Mouse (Mus musculus) embryo, embryonic 11 days (tissue): Measurements from ENCODE around the gene Espn.

Experiments used
- DNase-seq: peaks from one replicate; pipeline ENCODE4 v3.0.0-alpha.2; 2015

The Espn gene

DNA sequence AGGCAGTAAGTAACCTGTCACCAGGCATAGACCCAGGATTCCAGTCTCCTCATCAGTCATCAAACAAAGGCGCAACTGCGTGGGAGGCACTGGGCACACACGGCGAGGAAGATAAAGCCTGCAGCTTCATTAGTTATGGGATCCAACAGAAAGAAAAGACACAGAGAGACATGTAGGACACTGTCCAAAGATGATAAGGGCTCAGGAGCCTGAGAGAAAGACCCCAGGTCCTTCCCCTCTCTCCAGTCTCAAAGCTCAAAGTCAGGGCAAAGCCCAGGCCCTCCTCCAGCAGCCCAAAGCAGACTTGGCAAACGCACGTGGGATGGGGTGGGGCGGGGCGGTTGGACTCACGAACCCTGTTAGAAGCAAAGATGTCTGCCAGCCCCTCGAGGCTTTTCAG, 6.7 kb downstream of the Espn start:
- no peak for DNase-seq

DNA sequence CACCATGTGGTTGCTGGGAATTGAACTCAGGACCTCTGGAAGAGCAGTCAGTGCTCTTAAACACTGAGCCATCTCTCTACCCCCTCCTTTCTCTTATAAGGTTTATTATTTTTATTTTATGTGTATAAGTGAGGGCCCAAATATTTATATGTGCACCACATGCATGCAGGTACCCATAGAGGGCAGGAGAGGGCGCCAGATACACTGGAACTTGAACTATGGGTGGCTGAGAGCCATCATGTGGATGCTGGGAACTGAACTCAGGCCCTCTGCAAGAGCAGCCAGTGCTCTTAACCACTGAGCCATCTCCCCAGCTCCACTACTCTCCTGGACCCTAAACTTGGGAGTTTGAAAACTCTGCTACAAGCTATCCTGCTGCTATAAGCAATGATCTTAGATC, 8.5 kb downstream of the Espn start:
- DNase-seq, result no peak

DNA sequence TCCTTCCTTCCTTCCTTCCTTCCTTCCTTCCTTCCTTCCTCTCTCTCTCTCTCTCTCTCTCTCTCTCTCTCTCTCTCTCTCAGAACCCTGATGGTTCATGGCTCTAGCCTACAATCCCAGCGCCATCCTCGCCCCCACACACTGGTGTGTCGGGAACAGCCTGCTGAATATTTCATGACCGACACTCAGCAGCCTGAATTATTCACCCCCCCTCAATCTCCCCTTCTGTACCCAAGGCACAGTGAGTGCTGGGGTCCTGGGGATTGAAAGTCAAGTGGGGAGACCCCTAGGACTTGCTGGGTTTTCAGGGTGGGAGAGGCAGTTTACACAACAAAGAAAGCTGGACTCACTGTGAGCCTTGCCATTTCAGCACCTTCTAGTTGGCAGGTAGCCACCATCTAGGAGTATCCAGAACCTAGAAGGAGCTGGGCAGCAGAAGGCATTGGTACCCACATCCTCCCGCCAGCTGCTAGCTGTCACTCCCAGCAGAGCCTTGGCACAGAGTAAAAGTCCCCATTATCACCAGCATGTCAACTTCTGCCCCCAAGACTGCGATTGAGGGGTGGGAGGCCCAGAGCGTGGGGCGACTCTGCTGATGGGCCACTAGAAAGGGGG, 10.5 kb downstream of the Espn start:
- DNase-seq, result no peak

DNA sequence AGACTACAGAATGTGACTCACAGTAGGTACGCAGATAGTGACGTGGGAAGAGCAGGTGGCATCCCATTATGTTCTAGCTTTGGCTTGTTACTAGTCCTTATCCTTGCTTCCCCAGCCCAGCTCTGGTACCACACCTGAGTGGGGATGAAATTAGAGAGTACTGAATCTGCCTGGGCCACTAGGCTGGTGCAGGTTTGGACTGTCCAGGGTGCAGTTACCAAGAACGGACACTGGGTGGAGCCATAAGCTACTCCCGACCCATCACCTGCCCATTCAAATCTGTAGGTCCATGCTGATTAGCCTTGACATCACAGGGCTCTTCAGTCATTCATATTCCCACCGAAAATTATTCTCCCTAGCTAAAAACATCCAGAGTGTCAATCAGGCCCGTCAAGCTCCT, 11.7 kb downstream of the Espn start:
- peak; percentile 57 for DNase-seq

DNA sequence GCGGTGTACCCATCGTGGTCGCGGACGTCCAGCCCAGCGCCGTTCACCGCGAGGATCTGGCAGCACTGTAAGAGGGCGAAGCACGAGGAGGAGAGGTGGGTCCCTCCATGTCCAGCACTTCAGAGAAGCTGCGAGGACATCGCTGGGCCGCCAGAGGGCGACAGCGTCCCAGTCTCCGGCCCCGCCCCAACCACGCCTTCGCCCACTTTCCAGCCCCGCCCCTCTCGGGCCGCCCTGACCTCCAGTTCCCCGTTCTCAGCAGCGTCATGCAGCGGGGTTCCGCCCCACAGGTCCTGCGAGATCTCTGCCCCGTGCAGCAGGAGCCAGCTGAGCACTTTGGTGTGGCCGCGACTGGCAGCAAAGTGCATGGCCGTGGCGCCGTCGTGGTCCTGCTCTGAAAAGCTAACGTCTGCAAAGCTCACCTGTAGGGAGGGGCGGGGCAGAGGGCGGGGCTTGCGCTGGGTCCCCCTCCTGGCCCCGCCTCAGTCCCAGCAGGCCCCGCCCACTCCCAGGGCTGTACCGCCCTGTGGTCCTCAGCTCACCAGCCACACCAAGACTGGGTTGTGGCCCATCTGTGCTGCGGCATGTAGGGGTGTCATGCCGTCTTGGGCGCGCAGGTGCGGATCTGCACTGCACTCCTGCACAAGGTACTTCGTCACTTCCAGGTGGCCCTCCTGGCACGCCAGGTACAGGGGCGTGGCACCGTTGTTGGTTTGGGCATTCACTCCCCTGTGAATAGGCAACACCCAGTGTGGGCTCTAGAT, 13.5 kb downstream of the Espn start:
- DNase-seq, result peak; percentile 89

DNA sequence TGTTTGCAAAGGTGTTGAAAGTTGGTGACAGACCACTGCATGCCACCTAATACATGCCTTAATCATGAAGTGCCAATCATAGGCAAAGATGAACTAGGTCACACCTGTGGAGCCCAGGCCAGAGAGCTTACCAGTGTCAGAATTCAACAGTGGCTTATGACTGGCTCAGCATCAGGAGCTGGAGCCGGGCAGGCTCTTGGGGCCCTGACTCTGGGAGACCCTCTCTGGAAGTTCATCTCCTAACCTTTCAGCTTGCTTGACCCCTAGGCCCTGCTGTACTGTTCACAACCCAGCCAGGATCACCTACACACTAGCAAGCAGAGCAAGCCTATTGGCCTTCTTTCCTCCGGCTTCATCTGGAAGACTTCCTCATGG, 15.3 kb downstream of the Espn start:
- DNase-seq, result no peak

DNA sequence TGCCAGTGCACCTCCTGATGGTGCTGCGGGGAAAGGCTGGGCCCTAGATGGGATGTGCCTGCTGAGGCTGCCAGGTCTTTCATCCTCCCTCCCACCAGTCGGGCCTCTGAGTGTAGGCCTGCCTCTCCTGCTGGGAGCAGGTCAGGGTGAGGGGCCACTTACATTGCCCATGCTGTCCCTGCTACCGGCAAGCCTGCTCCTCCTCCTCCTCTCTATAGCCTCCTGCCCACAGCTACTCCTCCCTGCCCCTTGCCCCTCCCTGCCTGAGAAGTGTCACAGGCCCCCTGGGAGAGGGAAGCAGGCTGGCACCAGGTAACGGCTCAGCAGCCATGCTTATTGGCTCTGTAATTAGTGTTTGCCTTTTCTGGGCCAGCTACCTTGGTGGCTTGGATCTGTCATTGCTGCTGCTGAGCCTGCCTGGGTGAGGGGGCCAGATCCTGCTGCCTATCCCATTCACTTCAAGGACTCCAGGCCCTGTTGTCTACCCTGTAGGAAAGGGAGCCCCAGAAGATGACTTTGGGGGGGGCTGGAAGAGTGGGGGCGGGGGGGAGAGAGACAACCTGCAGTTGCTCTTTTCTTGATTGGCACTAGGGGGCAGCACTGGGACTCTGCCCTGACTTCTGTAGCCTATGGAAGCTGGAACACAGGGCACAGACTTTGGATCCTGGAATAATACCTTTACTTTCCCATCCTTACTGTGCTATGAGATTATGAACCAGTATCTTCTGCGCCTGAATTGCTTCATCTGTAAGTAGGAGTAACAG, 15.9 kb downstream of the Espn start:
- DNase-seq, result no peak

DNA sequence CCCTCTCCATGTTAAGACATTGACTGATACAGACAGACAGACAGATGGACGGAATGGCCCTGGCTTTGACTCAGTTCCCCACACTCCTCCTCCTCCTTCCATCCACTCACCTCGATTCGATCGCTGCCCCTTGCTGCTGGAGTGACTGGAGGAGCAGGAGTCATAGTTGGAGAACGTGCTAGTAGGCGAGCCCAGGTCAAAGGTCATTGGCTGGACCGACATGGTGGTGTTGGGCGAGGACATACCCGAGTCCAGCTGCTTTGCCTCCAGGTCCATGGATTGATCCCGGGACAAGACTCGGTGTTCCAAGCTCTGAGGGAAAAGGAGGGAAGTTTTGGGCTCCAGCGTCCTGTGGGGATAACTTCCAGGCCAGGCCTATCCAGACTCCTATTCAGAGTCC, 16.8 kb downstream of the Espn start:
- no peak for DNase-seq

DNA sequence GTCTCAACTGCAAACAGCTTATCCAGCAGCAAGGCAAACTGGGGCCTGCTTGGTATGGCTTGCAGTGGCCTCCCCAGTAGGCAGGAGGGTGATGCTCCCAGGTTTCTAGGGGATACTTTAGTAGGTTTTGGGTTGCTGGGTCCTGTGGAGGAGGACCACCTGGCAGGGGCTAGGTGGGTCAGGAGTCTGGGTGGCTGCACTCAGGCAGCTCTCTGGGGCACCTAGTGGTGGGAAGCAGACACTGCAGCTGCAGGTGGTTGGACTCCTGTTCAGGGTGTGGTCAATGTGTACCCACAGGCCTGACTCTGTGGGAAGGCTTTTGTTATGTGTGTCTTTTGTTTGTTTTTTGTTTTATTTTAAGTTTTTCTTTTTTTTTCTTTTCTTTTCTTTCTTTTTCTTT, 17.7 kb downstream of the Espn start:
- DNase-seq, result peak; percentile 58

DNA sequence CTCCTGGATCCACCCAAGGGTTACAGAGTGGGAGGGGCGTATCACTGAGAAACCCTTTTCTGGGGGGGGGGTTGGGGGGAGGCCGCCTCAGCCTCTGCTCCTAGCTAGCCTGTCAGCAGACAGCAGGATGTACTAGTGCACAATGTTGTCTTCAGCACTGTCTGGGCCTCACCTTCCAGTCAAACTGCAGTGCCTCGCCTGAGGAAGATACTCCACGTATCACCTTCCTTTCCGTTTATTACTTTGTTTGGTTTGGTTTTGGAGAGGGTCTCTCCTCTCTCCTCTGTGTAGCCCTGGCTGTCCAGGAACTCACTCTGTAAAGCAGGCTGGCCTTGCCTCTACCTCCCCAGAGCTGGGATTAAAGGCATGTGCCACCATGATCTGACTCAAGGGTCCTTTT, 19.0 kb downstream of the Espn start:
- no peak for DNase-seq

DNA sequence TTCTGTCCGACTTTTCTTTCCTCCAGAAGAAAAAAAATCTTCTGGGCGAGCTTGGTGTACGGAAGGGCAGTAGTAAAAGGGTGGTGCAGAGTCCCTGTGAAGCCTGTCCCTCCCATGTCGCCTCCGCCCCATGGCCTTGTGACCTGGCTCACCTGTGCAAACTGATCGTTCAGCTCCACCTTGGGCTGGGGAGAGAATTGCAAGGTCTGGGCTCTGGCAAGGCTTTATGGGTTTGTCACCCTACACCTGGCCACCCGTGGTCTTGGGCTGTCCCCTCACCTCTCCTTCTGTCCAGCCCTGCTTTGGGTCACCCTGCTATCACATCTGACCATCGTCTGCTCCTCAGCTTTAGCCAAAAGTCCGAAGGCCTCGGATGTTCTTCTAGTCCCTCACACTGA, 19.4 kb downstream of the Espn start:
- DNase-seq, result no peak

DNA sequence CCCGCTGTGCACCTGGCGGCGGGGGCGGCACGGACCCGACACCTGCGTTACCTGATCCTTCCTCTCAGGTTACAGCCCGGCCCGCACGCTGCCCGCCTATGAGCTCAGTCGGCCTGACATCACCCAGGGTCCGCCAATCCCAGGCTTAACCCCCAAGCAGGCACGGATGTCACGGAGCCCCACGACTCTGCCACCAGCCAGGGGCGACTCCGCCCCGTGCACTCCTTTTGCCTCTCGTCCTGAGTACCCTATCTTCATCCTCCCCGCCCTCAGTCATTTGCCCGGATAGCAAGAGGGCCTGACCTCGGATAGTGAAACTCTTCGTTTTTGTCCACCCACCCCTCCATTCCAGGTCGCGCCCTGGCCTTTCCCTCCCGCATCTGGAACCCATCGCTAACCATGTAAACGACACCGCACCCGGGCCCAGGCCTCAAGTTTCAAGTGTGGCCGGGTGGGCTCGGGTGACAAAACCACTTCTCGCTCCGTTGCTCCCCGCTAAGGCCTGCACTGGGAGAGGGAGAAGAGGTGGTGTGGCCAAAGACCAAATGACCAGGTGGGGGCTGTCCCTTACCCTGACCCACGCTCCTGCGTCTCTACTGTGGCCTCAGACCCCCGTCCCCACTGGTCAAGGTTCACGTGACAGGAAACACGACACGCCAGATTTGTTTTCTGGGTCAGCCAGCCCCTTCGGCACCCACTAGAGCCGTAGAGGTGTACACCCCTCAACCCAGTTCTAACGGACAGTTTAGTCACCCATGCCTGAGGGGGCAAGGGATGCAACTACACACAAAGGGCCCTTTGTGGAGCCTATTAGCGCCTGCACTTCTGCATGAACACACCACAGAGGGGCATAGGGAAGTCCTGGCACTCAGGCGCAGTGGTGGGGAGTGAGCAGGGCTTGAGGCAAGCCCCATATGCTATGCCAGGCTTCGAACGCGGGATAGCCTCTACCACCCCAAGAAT, 20.1 kb downstream of the Espn start:
- peak; percentile 55 for DNase-seq

DNA sequence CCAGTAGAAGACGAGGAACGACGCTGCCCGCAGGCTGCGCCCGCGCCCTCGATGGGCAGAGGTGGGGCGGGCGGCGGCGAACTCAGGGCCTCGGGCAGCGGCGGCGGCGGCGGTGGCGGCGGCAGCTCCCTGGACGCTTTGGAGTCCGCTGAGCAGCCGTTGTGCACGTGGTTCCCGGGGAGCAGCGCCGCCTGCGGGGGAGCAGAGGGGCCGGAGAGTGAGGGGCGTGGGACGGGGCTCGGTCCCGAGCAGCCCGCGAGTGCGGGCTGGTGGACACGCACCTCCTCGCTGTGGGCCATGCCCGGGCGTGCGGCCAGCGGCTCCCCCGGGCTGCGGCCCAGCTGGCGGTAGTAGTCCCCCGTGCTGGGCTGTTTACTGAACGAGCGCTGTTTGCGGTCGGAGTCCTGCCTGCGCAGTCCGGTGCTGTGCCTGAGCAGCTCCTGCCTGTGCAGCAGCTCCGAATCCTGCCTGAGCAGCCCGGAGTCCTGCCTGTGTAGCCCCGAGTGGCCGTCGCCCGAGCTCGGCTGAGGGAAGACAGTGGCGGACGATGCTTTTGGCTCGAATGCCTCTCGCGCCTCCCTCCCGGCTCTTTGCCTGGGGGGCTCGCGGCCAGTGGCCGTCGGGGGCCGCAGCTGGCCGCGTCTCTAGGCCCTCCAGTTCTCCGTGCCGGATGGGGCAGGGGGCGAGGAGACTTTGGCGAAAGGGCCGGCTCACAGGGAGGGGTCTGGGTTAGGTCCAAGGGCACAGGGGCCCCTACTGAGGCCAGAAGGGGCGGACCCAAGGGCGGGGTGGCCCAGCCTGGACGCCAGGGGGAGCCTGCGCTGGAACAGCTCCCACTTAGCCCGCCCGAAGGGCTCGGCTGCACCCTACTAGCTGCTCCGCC, 21.2 kb downstream of the Espn start:
- DNase-seq, result peak; percentile 75

DNA sequence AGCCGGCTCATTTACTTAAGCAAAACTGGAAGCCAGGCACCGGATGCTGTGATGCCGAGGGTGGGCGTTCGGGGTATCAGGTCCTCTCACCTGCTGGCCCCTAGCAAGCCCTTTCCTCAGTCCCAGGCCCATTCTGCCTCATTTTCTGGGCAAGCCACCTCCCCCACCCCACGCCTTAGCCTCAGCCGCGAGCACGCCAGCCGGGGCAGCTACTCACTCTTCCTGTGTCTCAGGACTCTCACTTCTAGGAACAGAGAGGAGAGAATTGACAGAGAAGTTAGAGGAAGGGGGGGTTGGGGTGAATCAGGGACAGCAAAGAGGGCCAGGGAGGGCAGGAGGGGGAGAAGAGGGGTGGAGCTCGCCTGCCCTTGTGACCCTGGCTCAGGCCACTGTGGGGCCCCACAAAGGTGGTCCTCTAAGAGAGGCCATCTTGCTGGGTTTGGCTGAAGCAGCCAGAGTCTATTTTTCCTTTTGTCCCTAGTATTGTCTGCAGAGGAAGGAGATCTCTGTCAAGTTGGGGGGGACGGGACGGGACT, 22.7 kb downstream of the Espn start:
- no peak for DNase-seq

DNA sequence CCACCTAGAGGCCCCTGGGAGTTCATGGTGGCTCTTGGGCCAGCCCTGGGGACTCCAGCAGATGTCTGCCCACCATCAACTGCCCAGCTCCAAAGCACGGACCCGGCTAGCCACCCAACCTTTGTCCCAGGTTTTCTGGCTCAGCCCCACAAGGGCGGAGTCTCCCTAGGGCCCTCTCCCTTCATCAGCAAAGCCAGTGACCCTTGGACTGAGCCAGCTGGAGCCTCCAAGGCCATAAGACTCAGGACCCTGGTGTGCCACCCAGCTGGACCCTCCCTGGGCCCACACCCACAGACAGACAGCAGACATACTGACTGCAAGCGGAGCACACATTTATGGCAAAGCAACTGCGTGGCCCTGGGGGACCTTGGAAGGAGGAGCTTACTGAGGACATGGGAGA, 23.4 kb downstream of the Espn start:
- DNase-seq, result no peak

DNA sequence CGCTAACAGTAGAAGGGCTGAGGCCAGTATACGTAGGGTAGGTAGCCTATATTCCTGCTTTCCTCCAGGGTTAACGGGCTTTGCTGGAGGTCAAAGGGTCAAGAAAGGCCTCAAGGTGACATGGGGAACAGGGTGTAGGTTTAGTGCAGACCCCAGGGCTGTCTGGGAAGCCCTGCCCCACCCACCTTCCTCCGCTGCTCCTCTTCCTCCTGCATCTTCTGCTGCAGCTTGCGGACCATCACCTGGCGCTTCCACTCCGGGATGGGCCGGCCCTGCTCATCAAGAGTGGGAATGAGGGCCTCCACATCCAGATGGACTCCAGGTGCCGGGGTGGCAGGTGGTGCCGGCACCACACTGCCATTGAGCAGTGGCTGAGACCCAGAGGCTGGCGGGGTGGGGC, 24.3 kb downstream of the Espn start:
- DNase-seq, result no peak

DNA sequence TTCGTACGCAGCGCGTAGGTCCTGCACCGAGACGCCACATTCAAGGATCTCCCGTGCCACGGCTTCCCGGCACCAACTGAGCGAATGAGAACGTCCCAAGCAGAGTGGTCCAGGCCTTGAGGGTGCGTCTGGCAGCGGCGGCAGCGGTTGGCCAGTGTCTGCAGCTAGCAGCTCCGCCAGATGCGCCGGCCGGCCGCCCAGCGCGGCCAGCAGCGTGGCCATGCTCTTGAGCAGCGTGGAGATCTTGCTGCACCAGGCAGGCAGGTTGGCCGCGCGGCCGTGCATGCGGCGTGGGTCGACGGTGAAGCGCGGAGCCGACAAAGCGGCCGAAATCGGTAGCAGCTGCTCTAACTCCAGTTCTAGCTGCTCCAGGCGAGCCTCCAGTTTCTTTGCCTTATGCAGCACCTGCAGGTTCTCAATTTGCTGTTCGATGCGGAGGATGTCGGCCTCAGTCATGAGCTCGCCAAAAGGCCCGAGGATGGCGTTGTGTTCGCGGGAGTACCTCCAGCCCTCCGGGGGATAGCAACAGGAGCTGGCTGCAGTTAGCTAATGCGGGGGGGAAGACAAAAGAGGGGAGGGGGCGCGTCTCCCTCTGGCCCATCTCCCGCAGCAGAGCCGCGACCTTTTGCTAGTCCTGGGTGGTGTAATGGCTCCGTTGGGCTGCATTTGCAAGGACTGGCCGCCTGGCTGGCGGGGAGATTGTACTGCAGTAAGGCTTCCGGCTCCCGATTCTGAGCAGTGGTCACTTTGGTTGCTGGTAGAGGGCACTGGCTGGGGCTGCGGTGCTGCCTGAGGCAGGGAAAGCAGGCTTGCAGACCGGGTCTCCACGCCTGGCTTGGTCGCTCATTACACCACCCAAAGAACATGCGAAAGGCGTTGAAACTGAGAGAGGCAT, 25.9 kb downstream of the Espn start:
- peak; percentile 61 for DNase-seq

DNA sequence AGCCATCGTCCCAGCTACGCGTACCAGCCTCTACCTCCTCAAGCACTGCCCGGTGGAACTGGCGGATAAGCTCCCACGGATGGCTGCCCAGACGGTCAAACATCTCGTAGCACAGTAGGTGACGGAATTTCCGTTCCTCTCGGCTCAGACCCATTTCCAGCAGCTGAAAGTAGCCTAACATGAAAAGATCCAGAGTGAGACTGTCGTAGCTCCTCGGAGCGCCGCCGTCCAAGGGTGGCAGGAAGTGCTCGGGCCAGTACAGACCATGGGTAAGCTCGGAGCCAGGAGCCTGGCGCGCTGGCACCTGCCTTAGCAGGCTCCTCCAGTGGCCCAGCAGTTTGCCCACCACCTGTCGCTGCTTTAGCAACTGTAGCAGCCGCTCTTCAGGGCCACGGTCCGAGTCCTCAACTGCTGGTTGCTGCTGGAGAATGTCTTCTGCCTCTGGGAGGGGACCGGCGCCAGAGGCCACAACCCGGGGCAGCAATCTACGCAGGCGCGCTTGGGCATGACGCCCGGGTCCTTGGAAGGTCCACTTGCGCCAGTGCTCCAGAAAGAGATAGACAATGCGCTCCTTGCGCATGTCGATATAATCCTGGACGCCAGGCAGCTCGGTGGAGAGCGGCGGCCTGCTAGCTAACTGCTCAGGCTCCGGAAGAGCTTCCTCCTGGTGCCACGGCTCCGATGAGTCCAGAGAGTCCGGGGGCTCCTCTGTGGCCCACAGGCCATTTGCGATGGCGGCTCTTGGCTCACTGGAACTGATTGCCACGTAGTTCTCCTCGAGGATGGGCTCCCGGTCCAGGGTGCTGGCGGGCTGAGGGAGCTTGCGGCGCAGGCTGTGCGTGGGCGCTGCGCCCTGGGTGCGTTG, 26.8 kb downstream of the Espn start:
- no peak for DNase-seq

DNA sequence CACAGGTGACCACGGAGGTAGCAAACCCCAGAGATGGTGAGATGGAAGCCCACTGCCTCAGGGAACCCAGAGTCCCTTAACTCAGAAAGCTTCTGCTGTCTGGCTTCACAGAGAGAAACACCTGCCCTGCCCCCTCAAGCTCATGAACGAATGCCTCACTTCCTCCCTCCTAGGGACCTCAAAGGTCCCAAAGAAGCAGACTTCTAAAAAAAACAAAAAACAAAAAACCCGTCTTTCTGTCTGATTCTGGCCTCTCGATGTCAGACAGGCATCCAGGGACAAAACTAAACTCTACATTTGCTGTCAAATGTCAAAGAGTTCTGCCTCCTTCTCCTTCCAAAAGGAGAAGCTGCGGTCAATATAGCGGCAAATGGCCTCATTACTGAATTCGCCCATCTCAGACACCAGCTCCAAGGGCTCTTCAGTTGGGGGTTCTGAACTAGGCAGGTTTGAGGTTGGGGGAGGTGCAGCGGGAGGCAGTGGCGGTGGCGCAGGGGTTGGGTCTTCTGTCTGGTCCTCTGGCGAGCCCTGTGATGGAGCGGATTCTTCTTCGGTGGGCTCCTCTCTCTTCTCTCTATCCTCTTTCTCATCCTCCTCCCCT, 27.7 kb downstream of the Espn start:
- no peak for DNase-seq
